Mouse (Mus musculus): ENCODE data around the gene Ninj2. TPM values are rescaled to one million over a fixed set of nuclear protein-coding genes. Genes with fewer than 3 reads are reported as not detected.

Ninj2 gene
- total RNA-seq, 2 experiments from 2014 or later, result 0.59 to 0.68 TPM

DNA sequence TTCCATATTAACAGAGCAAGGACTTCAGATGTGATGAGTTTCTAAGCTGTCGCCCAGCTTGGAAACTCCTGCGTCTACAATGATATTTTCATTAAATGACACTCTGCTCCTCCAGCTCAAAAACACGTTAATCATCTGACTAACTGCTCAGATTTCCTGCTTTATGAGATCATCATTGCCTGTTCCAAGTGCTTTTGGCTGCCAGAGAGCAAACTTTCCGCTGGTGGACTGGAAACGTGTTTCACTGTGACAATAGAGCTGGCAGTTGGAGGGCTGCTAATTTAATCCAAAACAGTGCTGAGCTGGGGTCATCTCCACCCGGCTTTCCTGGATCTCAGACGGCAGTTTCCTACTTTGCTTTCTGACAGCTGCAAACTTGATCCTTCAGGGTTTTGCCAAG is 21.5 kb downstream of the Ninj2 start:
- DNase-seq (ENCODE audit: low spot score in 2 of 2), result peak; percentile 34 to 51
- intact Hi-C loops (cut with DNase I), result loop anchor here (5.0 kb wide), 1 partner anchor 77 kb away; the partner anchor contains the start of gene Wnk1

GRCm38 (mm10) chr6:120115443-120115842 is 22.3 kb downstream of the Ninj2 start:
- intact Hi-C loops (cut with DNase I), result no loop called here
- no peak for DNase-seq (ENCODE audit: low spot score in 2 of 2)

- DNase-seq (ENCODE audit: low spot score in 2 of 2), result no peak
- intact Hi-C loops (cut with DNase I), result no loop called here
Measured at GRCm38 (mm10) chr6:120119824-120120223, 26.7 kb downstream of the Ninj2 start.

- no peak for DNase-seq (ENCODE audit: low spot score in 2 of 2)
- intact Hi-C loops (cut with DNase I), result no loop called here
Measured at GRCm38 (mm10) chr6:120124688-120125087, 31.5 kb downstream of the Ninj2 start.

DNA sequence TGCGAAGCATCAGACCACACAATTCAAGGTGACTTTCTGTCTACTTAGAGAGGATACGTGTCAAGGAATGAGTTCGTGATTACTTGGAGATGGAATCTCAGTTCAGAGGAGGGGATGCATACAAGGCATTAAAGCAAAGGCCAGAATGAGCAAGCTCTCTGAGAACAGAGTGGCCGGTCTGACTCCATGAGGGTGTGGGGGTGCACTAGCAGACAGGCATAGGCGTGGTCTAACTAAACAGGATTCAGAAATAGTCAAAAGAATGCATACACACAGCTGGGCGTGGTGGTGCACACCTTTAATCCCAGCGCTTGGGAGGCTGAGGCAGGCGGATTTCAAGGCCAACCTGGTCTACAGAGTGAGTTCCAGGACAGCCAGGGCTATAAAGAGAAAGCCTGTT is 33.3 kb downstream of the Ninj2 start:
- no peak for DNase-seq (ENCODE audit: low spot score in 2 of 2)
- intact Hi-C loops (cut with DNase I), result no loop called here

DNA sequence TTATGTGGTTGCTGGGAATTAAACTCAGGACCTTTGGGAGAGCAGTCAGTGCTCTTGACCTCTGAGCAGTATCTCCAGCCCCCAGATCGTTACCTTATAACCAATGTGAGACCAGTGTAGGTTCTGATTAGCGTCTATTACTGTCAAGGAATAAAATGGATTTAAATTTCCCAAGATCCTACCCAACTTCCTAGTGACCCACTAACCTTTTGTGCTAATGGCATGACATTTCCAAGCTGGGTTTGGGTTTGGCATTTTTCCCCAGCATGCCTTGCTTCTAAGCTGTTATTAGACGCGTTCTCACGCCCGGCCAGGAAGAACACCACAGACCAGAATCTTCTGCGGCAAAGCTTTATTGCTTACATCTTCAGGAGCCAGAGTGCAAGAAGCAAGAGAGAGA is 34.2 kb downstream of the Ninj2 start:
- intact Hi-C loops (cut with DNase I), result no loop called here

GRCm38 (mm10) chr6:120134748-120135147 is 41.6 kb downstream of the Ninj2 start:
- no peak for DNase-seq (ENCODE audit: low spot score in 2 of 2)
- intact Hi-C loops (cut with DNase I), result no loop called here

More for the DNA sequence above, 34.2 kb downstream of the Ninj2 start:
- DNase-seq (ENCODE audit: low spot score in 2 of 2), result no peak

DNA sequence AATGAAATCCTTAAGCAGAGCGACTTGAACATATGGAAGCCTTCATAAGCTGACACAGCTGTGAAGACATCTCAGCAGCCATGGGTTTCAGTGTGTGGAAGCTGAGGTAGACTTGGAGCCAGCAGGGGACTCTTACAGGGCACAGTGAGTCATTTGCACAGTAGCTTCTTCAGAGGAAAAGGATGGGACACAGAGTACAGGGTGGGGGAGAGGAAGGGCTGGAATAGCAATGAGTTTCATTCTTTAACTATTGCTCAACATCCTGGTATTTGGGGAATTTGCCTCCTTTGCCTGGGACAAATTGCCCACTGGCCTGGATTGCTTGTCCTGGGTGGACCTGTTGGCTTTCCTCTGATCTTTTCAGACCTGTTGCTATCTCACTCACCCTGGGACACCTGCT is 52.3 kb downstream of the Ninj2 start:
- intact Hi-C loops (cut with DNase I), result no loop called here
- no peak for DNase-seq (ENCODE audit: low spot score in 2 of 2)

GRCm38 (mm10) chr6:120146676-120147075 is 53.5 kb downstream of the Ninj2 start:
- no peak for DNase-seq (ENCODE audit: low spot score in 2 of 2)
- intact Hi-C loops (cut with DNase I), result no loop called here

- intact Hi-C loops (cut with DNase I), result no loop called here
Measured at GRCm38 (mm10) chr6:120147411-120147810, 54.3 kb downstream of the Ninj2 start.

DNA sequence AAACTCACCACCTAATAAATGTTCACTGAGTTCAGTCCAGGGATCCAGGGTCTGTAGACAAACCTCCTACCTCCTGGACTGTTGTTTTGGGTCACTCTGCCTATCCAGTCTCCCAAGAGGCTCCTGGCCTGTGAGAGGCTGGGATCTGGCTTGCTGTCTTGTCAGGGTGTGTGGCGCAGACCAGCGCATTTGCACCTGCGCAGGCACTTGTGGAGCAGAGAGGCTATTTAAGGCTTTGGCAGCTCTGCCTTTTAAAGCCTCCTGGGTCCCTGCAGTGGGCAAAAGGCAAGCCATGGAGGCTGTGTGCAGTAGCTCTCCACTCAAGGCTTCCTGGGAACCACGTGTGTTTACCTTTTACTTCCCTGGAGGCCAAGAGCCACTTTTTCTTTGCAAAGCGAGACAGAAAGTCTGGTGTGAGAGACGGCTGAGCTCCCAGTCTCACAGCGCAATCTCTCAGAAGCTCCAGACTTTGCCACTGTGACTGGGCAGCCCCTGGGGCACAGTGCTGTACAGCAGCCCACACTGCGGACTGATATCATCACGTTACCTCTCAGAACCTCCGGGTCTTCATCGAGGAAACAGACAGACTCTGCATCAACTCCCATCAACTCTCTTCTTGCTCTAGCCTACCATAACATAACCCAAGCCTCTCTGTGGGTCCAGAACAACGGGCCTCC is 55.7 kb downstream of the Ninj2 start:
- no peak for DNase-seq (ENCODE audit: low spot score in 2 of 2)
- intact Hi-C loops (cut with DNase I), result no loop called here

More at GRCm38 (mm10) chr6:120147411-120147810, 54.3 kb downstream of the Ninj2 start:
- DNase-seq (ENCODE audit: low spot score in 2 of 2), result no peak

- intact Hi-C loops (cut with DNase I), result no loop called here
- no peak for DNase-seq (ENCODE audit: low spot score in 2 of 2)
Measured at GRCm38 (mm10) chr6:120149458-120150120, 56.4 kb downstream of the Ninj2 start.

- no peak for DNase-seq (ENCODE audit: low spot score in 2 of 2)
- intact Hi-C loops (cut with DNase I), result no loop called here
Measured at GRCm38 (mm10) chr6:120150206-120150605, 57.1 kb downstream of the Ninj2 start.

DNA sequence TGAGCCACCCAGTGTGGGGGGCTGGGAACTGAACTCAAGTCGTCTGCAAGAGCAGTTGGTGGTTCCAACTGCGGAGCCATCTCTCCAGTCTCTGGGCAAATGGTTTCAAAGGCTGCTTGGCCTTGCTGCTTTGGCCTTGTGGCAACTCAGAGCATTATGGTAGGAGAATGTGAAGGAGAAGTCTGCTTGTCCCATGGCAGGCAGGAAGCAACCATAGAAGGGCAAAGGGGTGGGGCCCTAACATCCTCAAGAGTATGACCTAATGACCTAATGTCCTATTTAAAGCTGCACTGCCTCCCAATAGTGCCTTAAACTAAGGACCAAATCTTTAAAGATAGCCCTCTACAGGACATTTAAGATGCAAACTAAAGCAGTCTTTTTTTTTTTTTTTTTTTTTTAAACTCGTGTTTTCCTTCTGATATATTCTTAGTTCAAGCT is 58.5 kb downstream of the Ninj2 start:
- no peak for DNase-seq (ENCODE audit: low spot score in 2 of 2)
- intact Hi-C loops (cut with DNase I), result no loop called here

GRCm38 (mm10) chr6:120152739-120153696 is 59.9 kb downstream of the Ninj2 start:
- intact Hi-C loops (cut with DNase I), result no loop called here
- no peak for DNase-seq (ENCODE audit: low spot score in 2 of 2)

DNA sequence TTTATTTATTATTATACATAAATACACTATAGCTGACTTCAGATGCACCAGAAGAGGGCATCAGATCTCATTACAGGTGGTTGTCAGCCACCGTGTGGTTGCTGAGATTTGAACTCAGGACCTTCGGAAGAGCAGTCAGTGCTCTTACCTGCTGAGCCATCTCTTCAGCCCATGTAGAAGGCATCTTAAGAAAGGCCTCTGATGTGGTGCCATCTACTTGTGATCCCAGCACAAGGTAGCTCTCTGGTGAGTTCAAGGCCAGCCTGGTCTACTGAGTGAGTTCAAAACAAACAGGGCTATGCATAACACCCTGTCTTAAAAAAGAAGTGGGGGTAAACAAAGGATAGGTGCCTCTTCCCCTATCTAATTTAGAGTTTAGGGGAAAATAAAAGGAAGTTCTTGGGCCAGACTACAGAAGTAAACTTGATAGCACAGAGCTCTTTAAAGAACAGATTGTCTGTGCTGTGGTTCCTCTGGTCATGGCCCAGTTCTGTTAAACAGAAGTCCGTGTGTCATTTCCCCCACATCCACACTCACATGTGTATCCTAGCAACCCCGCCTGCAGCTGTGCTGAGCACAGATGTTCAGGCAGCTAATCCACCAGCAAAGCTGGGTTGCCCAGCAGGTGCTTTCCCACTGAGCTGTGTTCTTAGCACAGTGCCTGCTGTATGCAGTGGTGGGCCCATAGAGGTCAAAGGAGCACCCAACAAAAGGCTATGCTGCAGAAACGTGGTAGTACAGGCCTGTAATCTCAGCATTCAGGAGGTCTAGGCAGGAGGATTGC is 61.6 kb downstream of the Ninj2 start:
- peak; percentile 31 to 57 for DNase-seq (ENCODE audit: low spot score in 2 of 2)
- intact Hi-C loops (cut with DNase I), result no loop called here

DNA sequence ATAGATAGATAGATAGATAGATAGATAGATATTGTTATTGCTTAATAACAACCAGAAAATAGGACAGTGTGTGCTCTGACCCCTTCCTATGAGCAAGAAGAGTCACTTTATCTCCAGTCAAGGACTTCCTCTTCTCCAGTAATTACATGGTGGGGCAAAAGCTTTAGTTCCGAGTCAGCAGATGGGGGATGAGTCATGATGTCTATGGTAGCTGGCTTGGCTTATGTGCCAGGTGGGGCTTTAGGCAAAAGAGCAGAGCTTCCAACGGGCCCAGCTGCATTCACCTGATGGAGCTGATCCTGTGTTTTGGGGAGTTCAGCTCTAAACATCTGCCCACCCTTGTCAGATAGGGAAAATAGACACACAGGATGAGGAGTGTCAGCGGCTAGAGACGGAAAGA is 62.4 kb downstream of the Ninj2 start:
- intact Hi-C loops (cut with DNase I), result no loop called here
- no peak for DNase-seq (ENCODE audit: low spot score in 2 of 2)

DNA sequence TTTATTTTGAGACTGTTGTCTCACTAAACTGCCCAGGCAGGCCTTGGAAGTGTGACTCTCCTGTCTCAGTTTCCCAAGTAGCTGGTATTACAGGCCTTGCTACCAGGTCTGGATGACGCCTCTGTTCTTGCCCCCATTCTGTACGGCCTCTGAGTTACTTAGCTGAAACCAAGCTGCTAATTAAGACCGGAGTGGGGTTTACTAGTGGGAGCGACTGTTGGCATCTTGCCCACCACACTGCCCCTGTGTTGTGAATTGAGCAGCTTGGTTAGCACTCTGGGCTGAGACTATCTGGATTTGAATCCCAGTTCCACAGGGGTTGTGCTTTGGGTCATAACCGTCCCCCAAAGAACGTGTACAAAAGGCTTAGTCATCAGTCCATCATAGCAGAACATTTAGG is 64.3 kb downstream of the Ninj2 start:
- DNase-seq (ENCODE audit: low spot score in 2 of 2), result no peak

More for the DNA sequence above, 64.3 kb downstream of the Ninj2 start:
- intact Hi-C loops (cut with DNase I), result no loop called here

All from left cerebral cortex, postnatal 14 days (tissue).